Mouse (Mus musculus) c-Kit-positive CD71-negative TER-119-negative erythroid progenitor cells, embryonic 14.5 days (primary cell): ENCODE results near the gene Ankrd28.
"Not testable (repeated sequence)": the region's sequence is repeated elsewhere in the genome, so short reads cannot be mapped to it uniquely, and the experiment has no call there.

ENCODE experiments used
- DNase-seq: peaks from one replicate; pipeline ENCODE4 v3.0.0-alpha.2; 2013; ENCODE audit warnings: low read depth

Gene Ankrd28

DNA sequence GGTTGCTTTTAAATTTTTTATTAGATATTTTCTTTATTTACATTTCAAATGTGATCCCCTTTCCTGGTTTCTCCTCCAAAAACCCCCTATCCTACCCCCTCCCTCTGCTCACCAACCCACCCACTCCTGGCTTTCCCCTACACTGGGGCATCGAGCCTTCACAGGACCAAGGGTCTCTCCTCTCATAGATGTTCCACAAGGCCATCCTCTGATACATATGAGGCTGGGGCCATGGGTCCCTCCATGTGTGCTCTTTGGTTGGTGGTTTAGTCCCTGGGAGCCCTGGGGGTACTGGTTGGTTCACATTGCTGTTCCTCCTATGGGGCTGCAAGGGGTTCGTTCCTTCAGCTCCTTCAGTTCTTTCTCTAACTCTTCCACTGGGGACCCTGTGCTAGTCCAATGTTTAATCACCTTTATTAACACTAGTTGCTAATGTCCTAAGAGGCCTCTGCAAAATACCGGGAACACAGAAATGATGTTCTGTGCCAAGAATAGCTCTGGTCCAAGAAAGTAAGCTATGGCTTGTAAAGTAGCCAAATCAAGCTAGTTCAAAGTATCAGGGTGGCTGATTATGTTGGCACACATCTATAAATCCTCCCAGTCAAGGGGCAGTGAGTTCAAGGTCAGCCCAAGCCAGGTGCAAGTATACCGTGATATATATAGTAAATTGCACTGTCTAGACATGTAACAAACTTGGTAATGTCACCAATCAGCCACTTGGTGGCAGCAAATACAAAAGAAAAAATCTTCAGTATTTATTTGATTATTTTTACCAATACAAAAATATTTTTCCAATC, 36.3 kb downstream of the Ankrd28 start:
- no peak for DNase-seq

DNA sequence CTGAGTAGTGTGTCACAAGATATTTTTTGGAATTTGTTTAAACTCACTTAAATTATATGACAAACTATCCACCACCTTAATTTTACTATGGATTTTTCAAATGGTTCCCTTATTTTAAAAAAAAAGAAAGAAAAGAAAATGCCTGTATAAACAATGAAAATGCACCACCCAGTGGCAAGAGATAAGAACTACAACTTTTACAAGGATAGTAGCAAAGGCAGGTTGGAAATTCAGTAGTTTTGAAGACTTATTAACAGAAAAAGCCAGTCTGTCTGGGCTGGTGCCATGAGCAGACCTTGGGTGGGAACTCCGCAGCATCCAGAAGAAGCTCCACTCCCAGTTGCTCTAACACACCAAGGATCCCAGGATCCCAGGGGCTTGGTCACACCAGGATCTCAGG, 39.7 kb downstream of the Ankrd28 start:
- DNase-seq: peak; percentile 43

DNA sequence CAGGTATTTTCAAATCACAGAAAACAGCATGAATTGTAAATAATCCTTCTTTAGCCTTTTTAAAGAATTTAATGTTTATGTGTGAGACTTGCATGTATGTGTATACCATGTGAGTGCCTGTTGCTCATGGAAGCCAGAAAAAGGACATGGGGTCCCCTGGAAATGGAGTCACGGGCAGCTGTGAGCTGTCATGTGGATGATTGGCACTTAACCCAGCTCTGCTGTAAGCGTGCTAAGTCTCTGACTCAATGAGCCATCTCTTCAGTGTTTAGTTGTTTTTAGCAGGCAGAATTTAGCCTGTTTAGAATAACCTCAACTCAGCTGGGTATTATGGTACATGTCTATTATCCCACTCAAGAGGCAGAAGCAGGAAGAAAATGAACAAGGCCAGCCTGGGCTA, 43.5 kb downstream of the Ankrd28 start:
- no peak for DNase-seq

DNA sequence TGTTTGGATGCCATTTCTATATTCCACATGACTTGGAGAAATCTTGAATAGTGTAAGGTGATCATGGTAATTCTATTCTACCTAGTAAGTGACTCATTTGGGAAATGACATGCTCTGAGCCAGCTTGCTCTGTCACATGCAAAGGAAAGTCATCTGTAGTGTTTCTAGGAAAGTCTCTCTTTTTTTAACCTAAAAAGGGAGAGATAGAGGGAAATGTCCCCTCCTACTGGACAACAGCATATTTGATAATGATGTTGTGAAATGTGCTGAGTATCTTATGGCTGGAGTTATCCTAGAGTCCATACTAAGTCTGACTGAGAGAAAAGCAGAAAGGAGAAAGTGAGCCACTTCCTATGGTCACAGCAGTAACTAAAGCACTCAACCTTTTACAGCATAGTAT, 44.8 kb downstream of the Ankrd28 start:
- DNase-seq: peak; percentile 49

DNA sequence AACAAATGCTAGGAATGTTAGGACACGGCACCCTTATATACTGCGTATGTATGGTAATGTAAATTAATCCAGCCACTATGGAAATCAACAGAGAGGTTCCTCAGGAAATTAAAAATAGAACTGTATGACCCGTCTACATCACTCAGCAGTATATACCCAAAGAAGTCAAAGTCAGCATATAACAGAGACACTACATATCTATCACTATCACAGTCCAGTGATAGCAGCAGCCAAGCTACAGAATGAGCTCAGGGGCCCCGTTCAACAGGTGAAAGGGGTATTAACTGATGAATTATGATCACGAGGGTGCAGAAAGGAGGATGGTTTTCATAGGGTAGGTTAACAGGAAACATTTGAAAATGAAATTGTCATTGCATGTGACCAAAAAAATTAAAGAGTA, 45.5 kb downstream of the Ankrd28 start:
- no peak for DNase-seq

DNA sequence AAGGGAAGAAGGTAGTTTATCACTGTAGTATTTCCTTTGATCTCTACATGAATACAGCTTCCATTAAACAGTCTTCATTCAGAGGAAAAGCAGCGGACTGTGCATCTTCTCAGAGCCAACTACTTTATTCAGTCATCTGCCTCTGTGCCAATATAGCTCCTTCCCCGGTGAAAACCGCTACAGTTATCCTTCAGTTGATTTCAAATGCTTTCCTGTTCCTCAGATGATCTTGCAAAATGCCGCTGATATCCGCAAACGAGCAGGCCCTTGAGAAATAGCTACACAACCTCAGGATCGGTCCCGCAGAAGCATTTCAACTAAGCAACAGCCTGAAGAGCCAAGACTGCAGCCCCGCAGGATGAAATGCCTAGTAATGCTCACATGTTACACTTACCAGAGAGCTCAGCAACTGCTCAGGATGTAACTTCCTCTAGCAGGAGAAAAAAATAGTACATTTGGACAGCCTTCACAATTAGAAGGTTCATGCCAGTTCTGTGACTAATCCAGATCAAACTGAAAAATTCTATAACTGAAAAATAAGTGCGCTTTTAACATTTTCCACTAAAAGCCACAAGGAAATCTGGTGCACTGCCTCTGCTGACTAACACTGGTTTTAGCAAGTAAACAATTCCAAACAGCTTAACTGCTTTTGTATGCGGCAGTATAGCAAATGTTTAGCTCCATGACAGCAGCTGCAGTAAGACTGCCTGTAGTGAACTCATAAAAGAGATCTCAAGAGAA, 49.0 kb downstream of the Ankrd28 start:
- DNase-seq: peak; percentile 61

DNA sequence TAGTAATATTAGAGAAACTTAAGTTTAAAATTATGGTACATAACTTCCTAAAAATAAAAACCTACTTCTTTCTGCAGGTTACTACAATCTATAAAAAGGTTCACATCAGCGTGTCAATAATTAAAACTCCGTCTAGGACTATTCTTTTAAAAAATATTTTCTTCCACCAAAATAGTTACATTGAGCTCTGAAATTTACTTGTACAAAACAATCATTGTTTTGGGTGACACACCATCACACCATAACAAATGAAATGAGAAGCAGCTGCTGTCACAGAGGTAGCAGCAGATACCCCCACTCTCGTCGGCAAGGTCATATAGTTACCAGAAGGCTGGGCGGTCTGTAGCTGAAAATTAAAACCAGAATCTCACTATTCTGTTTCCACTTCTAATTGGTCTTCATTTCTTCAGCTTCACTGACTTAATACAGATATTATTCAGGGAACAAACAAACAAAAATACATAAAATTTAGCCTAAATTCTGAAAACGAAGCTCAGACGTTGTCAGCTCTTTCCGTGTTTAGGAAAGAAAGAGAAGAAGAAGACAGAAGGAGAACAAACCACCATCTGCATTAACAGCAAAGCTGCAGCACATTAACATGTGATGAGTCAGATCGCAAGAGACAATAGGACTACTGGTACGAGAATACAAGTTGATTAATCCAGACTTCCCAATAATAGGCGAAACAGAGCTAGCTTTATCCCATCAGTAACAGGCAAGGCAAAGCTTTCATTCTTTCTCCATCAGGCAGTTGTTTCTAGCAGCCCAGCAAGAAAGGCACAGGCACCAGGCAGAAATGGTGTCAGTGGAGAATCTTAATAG, 49.8 kb downstream of the Ankrd28 start:
- DNase-seq: no peak

DNA sequence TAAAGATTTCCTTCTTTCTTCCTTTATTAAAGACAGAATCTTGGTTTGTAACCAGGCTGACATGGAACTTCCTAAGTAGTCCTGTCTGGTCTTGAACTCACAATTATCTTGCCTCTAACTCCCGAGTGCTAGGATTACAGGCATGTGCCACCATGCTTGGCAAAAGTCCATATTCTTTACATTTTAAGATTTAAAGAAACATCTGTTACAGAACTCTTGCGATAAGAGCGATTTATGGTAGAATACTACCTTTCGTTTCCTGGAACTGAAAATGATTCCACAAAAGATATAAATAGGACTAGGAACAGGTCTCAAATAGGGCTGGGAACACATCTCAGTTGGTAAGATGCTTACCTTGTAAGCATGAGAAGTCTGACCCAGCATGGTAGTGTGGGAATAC, 56.9 kb downstream of the Ankrd28 start:
- DNase-seq: no peak

DNA sequence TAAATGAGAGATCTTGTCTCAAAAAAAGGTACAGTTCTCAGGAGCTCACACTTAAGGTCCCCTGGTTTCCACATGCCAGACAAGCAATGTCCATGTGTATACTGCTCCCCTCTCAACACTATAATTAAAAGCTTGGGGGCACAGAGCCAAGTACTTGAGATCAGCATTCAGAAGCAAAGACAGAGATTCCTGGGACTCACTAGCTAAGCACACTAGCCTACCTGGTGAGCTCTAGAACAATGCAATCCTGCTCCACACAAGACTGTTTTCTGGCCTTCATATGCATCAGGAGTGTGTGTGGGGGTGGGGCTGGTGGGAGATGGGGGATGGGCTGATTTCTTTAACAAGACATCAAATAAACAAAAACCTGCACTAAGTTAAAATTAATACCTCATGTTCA, 58.2 kb downstream of the Ankrd28 start:
- DNase-seq: no peak

DNA sequence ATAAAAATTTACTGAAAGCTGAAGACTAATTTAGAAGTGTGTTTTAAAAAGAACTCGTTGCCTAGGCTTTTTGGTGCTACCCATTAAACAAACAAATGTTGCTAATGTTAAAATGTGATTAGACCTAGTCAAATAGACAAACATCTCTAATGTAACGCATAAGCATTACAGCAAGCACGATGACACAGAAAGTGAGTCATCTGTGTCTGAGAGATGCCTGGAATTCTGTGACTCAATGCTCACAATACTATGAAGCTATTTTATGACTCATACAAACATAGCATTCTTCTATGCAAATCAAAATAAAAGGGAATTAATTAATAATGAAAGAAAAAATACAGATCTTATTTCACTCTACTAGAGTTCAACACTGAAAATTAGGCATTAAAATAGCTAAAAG, 61.9 kb downstream of the Ankrd28 start:
- no peak for DNase-seq

DNA sequence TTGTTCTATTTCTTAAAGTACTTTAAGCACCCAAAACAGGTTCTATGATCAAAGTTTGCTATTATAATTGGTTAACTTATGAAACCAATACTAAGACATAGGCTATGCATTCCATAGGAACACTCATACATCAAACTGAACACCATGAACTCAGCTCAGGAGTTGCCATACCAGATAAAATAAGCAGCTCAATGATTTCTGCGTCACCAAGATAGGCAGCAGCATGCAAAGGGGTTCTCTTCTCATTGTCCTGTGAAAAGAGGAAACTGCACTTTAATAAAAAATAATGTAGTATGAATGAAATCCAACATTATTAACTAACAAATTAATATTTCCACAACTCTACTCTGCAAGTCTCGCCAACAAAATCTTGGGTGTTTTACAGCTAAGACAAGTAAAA, 66.4 kb downstream of the Ankrd28 start:
- no peak for DNase-seq

DNA sequence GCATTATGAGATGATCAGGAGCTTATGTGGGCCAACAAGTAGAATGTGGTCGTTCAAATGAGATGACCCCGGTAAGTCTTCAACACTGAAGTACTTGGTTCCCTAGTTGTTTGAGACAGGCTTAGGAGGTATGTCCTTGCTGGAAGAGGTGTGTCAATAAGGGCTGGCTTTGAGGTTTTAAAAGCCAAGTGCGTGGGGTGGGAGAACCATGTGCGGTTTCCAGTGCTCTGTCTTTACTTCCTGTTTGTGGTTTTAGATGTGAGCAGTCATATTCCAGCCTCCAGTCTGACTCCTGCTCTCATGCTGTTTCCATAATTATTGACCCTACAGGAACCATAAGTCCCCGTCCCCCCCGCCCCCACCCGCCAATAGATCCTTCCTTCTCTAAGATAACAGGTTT, 68.7 kb downstream of the Ankrd28 start:
- DNase-seq: peak; percentile 41

DNA sequence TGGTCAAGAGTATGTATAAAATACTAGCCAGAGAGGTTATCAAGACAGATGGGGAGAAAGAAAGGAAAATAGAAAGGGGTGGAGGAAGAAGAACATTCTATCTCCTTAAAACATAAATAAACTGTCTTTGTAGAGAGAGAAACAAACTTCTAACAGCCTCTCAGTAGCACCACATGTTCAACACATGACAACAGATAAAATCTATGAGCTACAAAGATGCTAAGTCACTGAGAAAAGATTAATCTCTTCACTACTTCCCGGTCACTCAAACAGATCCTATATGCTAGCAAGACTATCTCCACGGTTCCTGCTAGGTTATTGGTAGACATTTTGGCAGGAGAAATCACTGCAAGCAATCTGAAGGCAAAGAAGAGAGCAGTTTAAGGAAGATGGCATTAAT, 71.3 kb downstream of the Ankrd28 start:
- no peak for DNase-seq

DNA sequence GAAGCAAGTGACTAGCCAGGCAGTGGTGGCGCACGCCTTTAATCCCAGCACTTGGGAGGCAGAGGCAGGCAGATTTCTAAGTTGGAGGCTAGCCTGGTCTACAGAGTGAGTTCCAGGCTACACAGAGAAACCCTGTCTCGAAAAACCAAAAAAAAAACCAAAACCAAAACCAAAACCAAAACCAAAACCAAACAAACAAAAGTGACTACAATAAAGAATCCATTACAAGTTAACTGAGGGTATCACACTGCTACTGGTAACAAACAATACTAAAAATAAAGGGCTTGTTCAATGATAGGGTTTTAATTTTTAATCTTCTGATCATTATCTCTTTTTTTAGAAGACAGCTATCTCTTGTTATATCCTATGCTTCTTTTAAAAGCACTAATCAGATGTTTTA, 72.0 kb downstream of the Ankrd28 start:
- not testable (repeated sequence) for DNase-seq

DNA sequence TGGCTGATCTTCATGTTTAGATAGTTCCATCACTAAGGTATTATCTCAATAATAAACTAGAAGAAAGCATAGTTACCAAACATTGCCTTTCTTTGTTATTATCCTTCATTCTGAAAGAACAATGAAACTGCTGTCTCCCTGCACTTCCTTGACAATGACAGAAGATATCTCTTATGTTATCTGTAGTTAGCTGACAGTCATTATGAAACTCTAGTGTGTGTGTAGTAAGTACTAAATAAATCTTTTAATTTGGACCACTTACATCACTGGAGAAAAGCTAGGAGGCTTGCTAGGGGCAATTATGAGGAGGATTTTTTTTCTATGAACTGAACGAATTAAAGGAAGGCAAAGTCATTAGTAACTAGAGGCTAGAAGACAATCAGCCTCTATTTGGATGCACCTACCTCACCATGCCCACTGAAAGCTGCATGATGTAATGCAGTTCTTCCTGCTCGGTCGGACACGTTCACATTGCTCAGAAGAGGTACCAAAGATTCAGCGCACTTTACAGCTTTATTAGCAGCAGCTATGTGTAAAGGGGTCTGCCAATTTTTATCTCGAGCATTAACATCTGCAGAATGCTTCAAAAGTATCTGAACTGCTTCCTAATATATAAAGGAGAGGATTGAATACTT, 82.1 kb downstream of the Ankrd28 start:
- no peak for DNase-seq

DNA sequence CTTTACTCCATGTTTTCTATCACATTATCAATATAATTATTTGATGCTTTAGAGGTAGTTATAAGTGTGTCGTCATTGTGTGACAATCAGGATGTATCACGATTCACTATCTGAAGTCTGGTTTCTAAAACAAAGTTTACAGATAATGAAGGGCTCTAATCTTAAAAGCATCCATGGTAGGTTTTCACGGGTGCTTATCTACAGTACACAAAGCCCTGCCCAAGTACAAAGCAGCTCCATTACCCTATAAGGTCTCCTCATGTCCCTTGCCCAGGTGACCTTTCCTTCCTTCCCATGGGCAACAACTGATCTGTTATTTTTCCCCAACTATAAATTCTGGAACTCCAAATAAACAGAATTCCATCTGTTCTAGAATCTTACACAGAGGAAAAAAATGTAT, 87.9 kb downstream of the Ankrd28 start:
- no peak for DNase-seq

DNA sequence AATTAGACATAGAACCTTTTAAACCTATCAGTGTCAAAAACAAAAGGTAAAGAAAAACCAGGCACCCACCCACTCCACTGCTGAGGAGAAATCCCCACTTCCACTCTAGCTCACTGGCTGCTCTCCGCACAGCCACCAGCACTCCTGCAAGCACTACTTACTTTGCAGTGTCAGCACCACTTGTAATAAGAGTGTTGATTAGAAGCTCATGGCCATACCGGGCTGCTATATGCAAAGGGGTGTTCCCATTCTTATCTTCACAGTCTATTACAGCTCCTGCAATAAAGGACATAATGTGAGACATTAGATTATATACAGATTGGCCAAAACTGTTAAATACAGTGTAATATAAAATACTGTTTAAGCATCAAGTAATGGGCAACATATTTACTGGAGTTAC, 95.6 kb downstream of the Ankrd28 start:
- no peak for DNase-seq

DNA sequence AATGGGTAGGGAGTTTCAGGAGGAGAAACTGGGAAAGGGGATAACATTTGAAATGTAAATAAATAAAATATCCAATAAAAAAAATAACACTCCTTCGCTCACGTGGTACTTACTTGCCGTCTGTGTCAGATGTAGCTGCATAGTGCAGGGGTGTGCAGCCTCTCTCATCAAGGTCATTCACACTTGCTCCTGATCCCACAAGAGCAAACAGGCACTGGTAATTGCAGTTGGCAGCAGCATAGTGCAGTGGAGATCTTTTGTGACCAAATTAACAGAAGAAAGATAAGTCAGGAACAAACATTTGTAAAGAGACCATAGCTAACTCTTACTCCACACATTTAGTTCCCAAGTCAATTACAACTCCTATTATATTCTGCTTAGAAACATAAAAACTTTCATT, 102.9 kb downstream of the Ankrd28 start:
- DNase-seq: no peak

DNA sequence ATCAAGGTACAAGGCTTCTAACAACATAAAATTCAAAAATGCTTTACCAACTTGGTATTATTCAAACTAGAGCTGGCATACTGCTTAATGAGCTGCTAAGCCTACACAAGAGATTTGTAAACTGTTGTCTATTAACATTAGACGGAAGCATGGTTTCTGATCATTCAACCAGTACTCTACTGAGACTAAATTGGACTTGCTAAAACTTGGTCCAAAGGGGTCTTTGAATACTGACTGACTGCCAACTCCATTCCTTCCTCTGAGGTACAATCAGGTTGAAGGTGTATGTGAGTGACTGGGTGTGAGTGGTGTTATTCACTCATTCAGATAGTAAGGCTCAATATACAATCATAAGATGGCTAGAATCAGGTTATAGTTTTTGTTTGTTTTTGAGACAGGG, 107.7 kb downstream of the Ankrd28 start:
- no peak for DNase-seq

DNA sequence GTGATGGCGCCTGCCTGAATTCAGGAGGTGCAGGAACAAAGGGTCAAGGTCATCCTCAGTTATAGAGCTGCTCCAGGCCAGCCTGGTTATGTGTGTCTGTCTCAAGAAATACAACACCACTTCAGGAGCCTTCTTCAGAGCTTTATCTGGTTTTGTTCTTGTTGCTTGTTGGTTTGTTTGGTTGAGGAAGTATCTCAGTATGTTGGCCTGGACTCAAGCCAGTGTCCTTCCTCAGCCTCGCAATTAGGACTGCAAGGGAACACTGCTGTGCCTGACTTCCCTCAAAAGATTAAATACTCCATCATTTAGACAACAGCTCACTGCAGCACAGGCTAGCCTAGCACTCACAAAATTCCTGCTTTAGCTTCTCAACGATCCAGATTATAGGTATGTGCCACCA, 109.2 kb downstream of the Ankrd28 start:
- no peak for DNase-seq

DNA sequence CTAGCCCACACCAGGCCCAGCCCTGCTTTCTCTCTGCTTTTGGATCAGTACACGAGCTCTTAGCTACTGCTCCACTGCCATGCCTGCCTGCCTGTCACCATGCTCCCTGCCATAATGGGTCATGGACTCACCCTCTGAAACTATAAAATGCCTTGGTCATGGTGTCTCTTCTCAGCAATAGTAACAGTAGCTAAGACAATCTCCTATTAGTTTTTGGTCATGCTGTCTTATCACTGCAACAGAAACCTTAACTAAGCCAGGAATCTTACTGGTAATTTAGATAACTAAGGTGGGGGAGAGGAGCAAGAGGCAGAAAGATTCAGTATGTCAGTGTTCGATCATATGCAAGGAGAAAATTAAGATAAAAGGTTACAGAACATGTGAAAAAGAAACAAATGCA, 112.1 kb downstream of the Ankrd28 start:
- no peak for DNase-seq

DNA sequence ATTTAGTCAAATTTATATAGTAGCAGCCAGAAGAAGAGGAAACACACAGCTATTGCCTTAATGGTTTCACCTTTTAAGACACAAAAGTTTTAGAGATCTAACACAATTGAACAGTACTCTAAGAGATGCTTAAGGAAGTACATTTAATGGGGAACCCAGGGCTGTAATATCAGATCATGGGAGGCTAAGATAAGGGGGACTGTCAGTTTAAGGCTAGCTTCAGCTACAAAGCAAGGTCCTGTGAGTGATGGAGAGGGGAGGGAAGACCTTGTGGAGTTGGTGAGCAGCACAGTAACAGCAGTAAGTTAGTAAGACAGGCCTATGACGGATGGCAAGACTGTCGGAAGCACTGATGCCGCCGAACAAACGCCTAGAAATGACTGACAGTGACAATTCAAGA, 113.1 kb downstream of the Ankrd28 start:
- no peak for DNase-seq
